Mouse (Mus musculus) heart, adult 2 months (tissue): Measurements from ENCODE around the gene Chtop.

Experiments
- CTCF ChIP-seq: fragments of 200-600 bp; IDR thresholded peaks from 2 replicates; pipeline ENCODE4 v1.8.1; 2022; ENCODE audit warnings: antibody characterized with exemption, mild to moderate bottlenecking, moderate library complexity
- EP300 ChIP-seq: fragments of 200-500 bp; IDR thresholded peaks from 2 replicates; pipeline ENCODE4 v1.6.1; 2011; ENCODE audit warnings: low read depth, low read length, control low read depth; ENCODE audit not compliant: insufficient read depth
- POLR2A ChIP-seq: fragments of 200-500 bp; IDR thresholded peaks from 2 replicates; pipeline ENCODE4 v1.6.1; 2011; ENCODE audit warnings: mild to moderate bottlenecking, low read depth, low read length, control low read depth; ENCODE audit not compliant: insufficient read depth

GRCm38 (mm10) chr3:90508950-90509746, at the start of gene Chtop:
- TF ChIP-seq POLR2A = peak; percentile 79
- TF ChIP-seq CTCF = no peak
- peak; percentile 74 for TF ChIP-seq EP300
